ENCODE assay signal across 9 mouse cellular contexts in the genomic region with DNA sequence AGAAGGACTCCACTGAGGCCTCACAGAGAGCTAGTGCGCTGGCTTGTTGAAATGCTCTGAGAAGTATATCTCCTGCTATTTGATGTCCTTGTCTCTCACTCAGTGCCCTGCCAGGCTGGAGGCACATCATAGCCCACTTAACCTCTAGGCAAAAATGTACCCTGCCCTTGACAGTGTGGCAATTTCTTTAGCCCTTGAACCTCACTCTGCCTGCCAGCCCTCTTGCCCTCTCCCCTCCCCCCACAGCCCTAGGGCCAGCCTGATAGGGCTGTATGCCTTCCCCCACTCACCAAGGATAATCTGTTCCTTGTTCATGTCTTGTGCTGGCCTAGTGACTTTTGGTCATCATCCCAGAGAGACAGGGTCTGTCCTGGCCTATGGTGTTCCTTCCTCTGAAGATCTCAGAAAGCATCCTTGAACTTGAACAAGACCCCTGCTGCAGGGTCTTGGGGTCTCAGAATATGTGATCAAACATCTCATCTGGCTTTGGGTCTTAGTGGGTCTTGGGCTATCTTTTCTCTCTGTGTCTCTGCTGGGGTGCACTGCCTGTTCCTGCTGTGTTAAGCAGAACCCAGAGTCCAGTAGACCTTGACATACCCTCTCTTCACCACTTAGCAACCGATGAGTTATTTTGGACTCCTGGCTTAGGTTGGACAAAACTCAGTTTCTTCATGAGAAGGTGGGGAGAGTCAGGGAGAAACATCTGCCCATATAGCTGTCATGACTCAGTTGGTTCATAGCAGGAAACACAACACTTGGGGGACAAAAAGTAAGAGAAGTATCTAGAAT. TPM values are rescaled to one million over a fixed set of nuclear protein-coding genes. Genes with fewer than 3 reads are reported as not detected.
DNase-seq lines count a peak whose midpoint lies in the region; ATAC-seq and TF ChIP-seq lines count a peak whose summit lies in the region.
"Had no signal": no experiment of that assay in that cellular context is flagged by ENCODE, and none has a peak within 500 bp of the region (broad histone marks: within the 10 kb centered on the region; RNA-seq: fewer than 3 reads in every experiment).

No protein-coding gene starts in this region.

- H3K27ac ChIP-seq in heart, adult 2 months, result peak overlapping the region; percentile 93
- no peak overlapping the region for H3K27ac ChIP-seq in bone marrow macrophage, adult 2 months (ENCODE audit: insufficient read depth, low read depth, low read length)
- no peak overlapping the region for H3K27ac ChIP-seq in hindbrain, postnatal 0 days
- H3K27ac ChIP-seq in midbrain, embryonic 10.5 days (replicated peaks), result peak overlapping the region; percentile 90; the same call in 1 of the 2 replicates

- H3K79me2 ChIP-seq in heart, adult 2 months (replicated peaks; ENCODE audit: control insufficient read depth, insufficient read depth, low read length), result no peaks in the 10 kb centered on the region

- peak overlapping the region; percentile 99 for H3K4me3 ChIP-seq in heart, adult 2 months
- H3K4me3 ChIP-seq in bone marrow macrophage, adult 2 months (ENCODE audit: insufficient read depth, low read length), result peak overlapping the region; percentile 71
- peak overlapping the region; percentile 95 for H3K4me3 ChIP-seq in hindbrain, postnatal 0 days (ENCODE audit: low read length)
- H3K4me3 ChIP-seq in midbrain, embryonic 10.5 days, result peak overlapping the region; percentile 97

- WGBS in heart, adult 2 months, result 43% methylated on average over 2 of the region's 2 CpGs
- WGBS in hindbrain, postnatal 0 days, result 93% methylated on average over 2 of the region's 2 CpGs
- 90% methylated on average over 2 of the region's 2 CpGs for WGBS in midbrain, embryonic 10.5 days

- peak overlapping the region; percentile 21; the same call in 1 of the 2 replicates for H3K9ac ChIP-seq in heart, adult 2 months (ENCODE audit: low read depth, low read length)
- peak overlapping the region; percentile 78; the same call in 1 of the 2 replicates for H3K9ac ChIP-seq in hindbrain, postnatal 0 days (replicated peaks; ENCODE audit: low read length)

- TF ChIP-seq CTCF in heart, adult 2 months (IDR thresholded peaks at IDR 0.05), result no peak
- TF ChIP-seq CTCF in bone marrow macrophage, adult 2 months (IDR thresholded peaks at IDR 0.05; ENCODE audit: low read depth, low read length), result no peak
- TF ChIP-seq CTCF in hindbrain, postnatal 0 days (IDR thresholded peaks at IDR 0.05; ENCODE audit: low read depth), result no peak

- no peak for ATAC-seq in hindbrain, postnatal 0 days
- no peak for ATAC-seq in frontal cortex, adult (ENCODE audit: low TSS enrichment)

- H3K4me2 ChIP-seq in hindbrain, postnatal 0 days (ENCODE audit: low read depth, low read length), result peak overlapping the region; percentile 95

- intact Hi-C loops in heart, adult 2 months (cut with DNase I), result loop anchor here (2.0 kb wide), 2 partner anchors 25 to 49 kb away; a partner anchor contains a TSS
- intact Hi-C loops in heart, postnatal 36 days (cut with DNase I), result loop anchor here (2.0 kb wide), 1 partner anchor 49 kb away; a partner anchor contains a TSS

- no peaks in the 10 kb centered on the region for H3K27me3 ChIP-seq in heart, adult 2 months (ENCODE audit: control insufficient read depth, insufficient read depth, low read length)
- no peaks in the 10 kb centered on the region for H3K27me3 ChIP-seq in hindbrain, postnatal 0 days (ENCODE audit: insufficient read depth, low read length)
- H3K27me3 ChIP-seq in midbrain, embryonic 10.5 days (ENCODE audit: low read depth, poor library complexity, severe bottlenecking), result no peaks in the 10 kb centered on the region

- no peaks in the 10 kb centered on the region for H3K9me3 ChIP-seq in hindbrain, postnatal 0 days (ENCODE audit: low read length)
- no peaks in the 10 kb centered on the region for H3K9me3 ChIP-seq in midbrain, embryonic 10.5 days (replicated peaks)

- no peaks in the 10 kb centered on the region for H3K36me3 ChIP-seq in heart, adult 2 months (ENCODE audit: control insufficient read depth, insufficient read depth, low read length)
- H3K36me3 ChIP-seq in hindbrain, postnatal 0 days (ENCODE audit: insufficient read depth, low read length), result peaks cover 35% of the 10 kb centered on the region
- peaks cover 42% of the 10 kb centered on the region for H3K36me3 ChIP-seq in midbrain, embryonic 10.5 days

- no peak for TF ChIP-seq POLR2A in heart, adult 2 months (IDR thresholded peaks at IDR 0.05; ENCODE audit: insufficient read depth, low read depth, low read length)
- no peak for TF ChIP-seq POLR2A in bone marrow macrophage, adult 2 months (IDR thresholded peaks at IDR 0.05; ENCODE audit: borderline replicate concordance, low read depth, low read length)

- DNase-seq in heart, adult 2 months, result no peak
- no peak for DNase-seq in heart, postnatal 36 days
- DNase-seq in hindbrain, postnatal 0 days (ENCODE audit: low spot score), result no peak
- DNase-seq in midbrain, embryonic 10.5 days (ENCODE audit: low spot score), result no peak
- no peak for DNase-seq in cerebellum, adult 18-20 months
- no peak for DNase-seq in right cerebral cortex, adult 2 months (ENCODE audit: low spot score in 2 of 2)
- DNase-seq: right cerebral cortex, postnatal 4 days had no signal

- peaks cover 4% of the 10 kb centered on the region; the same call in 1 of the 2 replicates for H3K4me1 ChIP-seq in heart, adult 2 months (ENCODE audit: control insufficient read depth, insufficient read depth, low read length)
- H3K4me1 ChIP-seq in bone marrow macrophage, adult 2 months (ENCODE audit: control insufficient read depth, insufficient read depth, low read length), result peaks cover 11% of the 10 kb centered on the region
- H3K4me1 ChIP-seq in hindbrain, postnatal 0 days (ENCODE audit: insufficient read depth, low read length), result peaks cover 15% of the 10 kb centered on the region; the same call in 1 of the 2 replicates
- peaks cover 21% of the 10 kb centered on the region for H3K4me1 ChIP-seq in midbrain, embryonic 10.5 days

- TF ChIP-seq EP300 in heart, adult 2 months (IDR thresholded peaks at IDR 0.05; ENCODE audit: insufficient read depth, low read depth, low read length), result no peak

RNA-seq across cellular contexts. Expression of a gene that starts 1.4 kb away (rescaled TPM):
- total RNA-seq in heart, adult 2 months (2021), result 10 to 100 TPM; 74.2 to 90.3 TPM
- 64.3 and 98.7 TPM in 2 replicates for polyA plus RNA-seq in heart, adult 2 months (2012; rRNA removed)
- 10 to 100 TPM; 62.9 to 69.4 TPM for total RNA-seq in heart, postnatal 36 days (2021)
- 3.4 and 6.9 TPM in 2 replicates for polyA plus RNA-seq in bone marrow macrophage, adult 2 months (2012; ENCODE audit: insufficient read depth, insufficient read length, missing spikeins)
- 67.6 and 79.9 TPM in 2 replicates for total RNA-seq in hindbrain, postnatal 0 days (2014; rRNA removed)
- 34.4 and 35.3 TPM in 2 replicates for polyA plus RNA-seq in hindbrain, postnatal 0 days (2015; fragmentation: Nextera tagmentation; extraction: Ambion mirVana)
- 27.8 and 29.6 TPM in 2 replicates for polyA plus RNA-seq in midbrain, embryonic 10.5 days (2016; fragmentation: Nextera tagmentation; extraction: Ambion mirVana)

RNA-seq across cellular contexts. Expression of a gene that starts 6.3 kb away (rescaled TPM):
- total RNA-seq in heart, adult 2 months (2021), result 10 to 100 TPM; 37.7 to 40.6 TPM
- 125 and 143 TPM in 2 replicates for polyA plus RNA-seq in heart, adult 2 months (2012; rRNA removed)
- total RNA-seq in heart, postnatal 36 days (2021), result 10 to 100 TPM; 41.9 to 43.1 TPM
- 40.8 and 45.1 TPM in 2 replicates for polyA plus RNA-seq in bone marrow macrophage, adult 2 months (2012; ENCODE audit: insufficient read depth, insufficient read length, missing spikeins)
- 397 and 410 TPM in 2 replicates for total RNA-seq in hindbrain, postnatal 0 days (2014; rRNA removed)
- polyA plus RNA-seq in hindbrain, postnatal 0 days (2015; fragmentation: Nextera tagmentation; extraction: Ambion mirVana), result 171 and 180 TPM in 2 replicates
- polyA plus RNA-seq in midbrain, embryonic 10.5 days (2016; fragmentation: Nextera tagmentation; extraction: Ambion mirVana), result 70.7 and 84.7 TPM in 2 replicates

RNA-seq across cellular contexts. Expression of a gene that starts 26.6 kb away (rescaled TPM):
- total RNA-seq in heart, adult 2 months (2021), result 1 to 10 TPM; 5.9 to 9.0 TPM
- polyA plus RNA-seq in heart, adult 2 months (2012; rRNA removed), result 23.5 and 25.1 TPM in 2 replicates
- 1 to 10 TPM; 7.6 to 8.8 TPM for total RNA-seq in heart, postnatal 36 days (2021)
- 24.2 and 28.7 TPM in 2 replicates for polyA plus RNA-seq in bone marrow macrophage, adult 2 months (2012; ENCODE audit: insufficient read depth, insufficient read length, missing spikeins)
- 119 and 122 TPM in 2 replicates for total RNA-seq in hindbrain, postnatal 0 days (2014; rRNA removed)
- polyA plus RNA-seq in hindbrain, postnatal 0 days (2015; fragmentation: Nextera tagmentation; extraction: Ambion mirVana), result 48.2 and 49.4 TPM in 2 replicates
- 53.2 and 62.7 TPM in 2 replicates for polyA plus RNA-seq in midbrain, embryonic 10.5 days (2016; fragmentation: Nextera tagmentation; extraction: Ambion mirVana)

RNA-seq across cellular contexts. Expression of a gene that starts 50.1 kb away (rescaled TPM):
- total RNA-seq in heart, adult 2 months (2021), result 100 to 1,000 TPM; 452 to 542 TPM
- polyA plus RNA-seq in heart, adult 2 months (2012; rRNA removed), result 695 and 713 TPM in 2 replicates
- total RNA-seq in heart, postnatal 36 days (2021), result 100 to 1,000 TPM; 496 to 534 TPM
- 66.4 and 67.4 TPM in 2 replicates for polyA plus RNA-seq in bone marrow macrophage, adult 2 months (2012; ENCODE audit: insufficient read depth, insufficient read length, missing spikeins)
- 49.3 and 51.5 TPM in 2 replicates for total RNA-seq in hindbrain, postnatal 0 days (2014; rRNA removed)
- polyA plus RNA-seq in hindbrain, postnatal 0 days (2015; fragmentation: Nextera tagmentation; extraction: Ambion mirVana), result 26.0 and 27.6 TPM in 2 replicates
- 22.5 and 23.7 TPM in 2 replicates for polyA plus RNA-seq in midbrain, embryonic 10.5 days (2016; fragmentation: Nextera tagmentation; extraction: Ambion mirVana)

RNA-seq across cellular contexts. Expression of a gene that starts 50.4 kb away (rescaled TPM):
- total RNA-seq in heart, adult 2 months (2021), result 10 to 100 TPM; 82.7 to 91.2 TPM
- polyA plus RNA-seq in heart, adult 2 months (2012; rRNA removed), result 88.7 and 107 TPM in 2 replicates
- 10 to 100 TPM; 82.9 to 85.1 TPM for total RNA-seq in heart, postnatal 36 days (2021)
- 110 TPM in 2 replicates for polyA plus RNA-seq in bone marrow macrophage, adult 2 months (2012; ENCODE audit: insufficient read depth, insufficient read length, missing spikeins)
- 140 and 156 TPM in 2 replicates for total RNA-seq in hindbrain, postnatal 0 days (2014; rRNA removed)
- polyA plus RNA-seq in hindbrain, postnatal 0 days (2015; fragmentation: Nextera tagmentation; extraction: Ambion mirVana), result 133 and 138 TPM in 2 replicates
- 151 and 152 TPM in 2 replicates for polyA plus RNA-seq in midbrain, embryonic 10.5 days (2016; fragmentation: Nextera tagmentation; extraction: Ambion mirVana)

Comparison
In these comparisons a context has a peak if more than half of its experiments do, and no peak if none do; other contexts are left out.
1. H3K27ac ChIP-seq: peak in heart, adult 2 months (single experiment) and midbrain, embryonic 10.5 days (single experiment); none in bone marrow macrophage, adult 2 months (single experiment) and hindbrain, postnatal 0 days (single experiment).
2. Peak in every context shown above with its lines, with median percentiles within 50 percentile points of each other: H3K4me3 ChIP-seq.